ENCODE assay signal across 20 mouse cellular contexts in the genomic region with DNA sequence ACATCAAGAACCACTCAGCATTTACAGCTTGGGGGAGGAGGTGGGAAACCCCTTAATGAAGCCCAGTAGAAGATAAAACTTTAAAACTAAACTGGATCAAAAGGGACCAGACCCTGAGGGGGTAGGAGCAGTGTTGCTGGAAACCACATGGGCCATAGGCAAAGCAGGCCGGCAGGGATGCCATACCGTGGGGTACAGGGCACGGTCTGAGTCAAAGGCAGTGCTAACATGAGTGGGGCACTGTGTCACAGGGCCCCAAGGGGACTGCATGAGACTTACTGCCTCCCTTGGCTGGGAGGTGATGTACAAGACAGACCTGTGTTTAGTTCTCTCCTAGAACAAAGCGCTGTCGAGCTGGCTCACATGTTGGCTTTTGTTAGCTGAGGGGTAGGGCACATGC.
"Had no signal": no experiment of that assay in that cellular context is flagged by ENCODE, and none has a peak within 500 bp of the region (broad histone marks: within the 10 kb centered on the region; RNA-seq: fewer than 3 reads in every experiment).

No protein-coding gene starts in this region.

- H3K4me2 ChIP-seq: kidney, embryonic 15.5 days; liver, embryonic 13.5 days; midbrain, embryonic 11.5 days; neural tube, embryonic 12.5 days; neural tube, embryonic 15.5 days had no signal

- H3K27me3 ChIP-seq: kidney, embryonic 15.5 days; liver, embryonic 13.5 days; neural tube, embryonic 12.5 days; neural tube, embryonic 15.5 days had no signal

- H3K9me3 ChIP-seq: kidney, embryonic 15.5 days; liver, embryonic 13.5 days; neural tube, embryonic 12.5 days; neural tube, embryonic 15.5 days had no signal

- H3K4me3 ChIP-seq: kidney, embryonic 15.5 days; liver, embryonic 13.5 days; neural tube, embryonic 12.5 days; neural tube, embryonic 15.5 days had no signal

- H3K9ac ChIP-seq: kidney, embryonic 15.5 days; liver, embryonic 13.5 days; neural tube, embryonic 12.5 days; neural tube, embryonic 15.5 days had no signal

- H3K36me3 ChIP-seq: kidney, embryonic 15.5 days; liver, embryonic 13.5 days; neural tube, embryonic 12.5 days; neural tube, embryonic 15.5 days had no signal

- H3K4me1 ChIP-seq: kidney, embryonic 15.5 days; liver, embryonic 13.5 days; neural tube, embryonic 12.5 days had no signal

- DNase-seq: kidney, adult 11 months; kidney, adult 8-10 months; kidney, postnatal 10 days; kidney, postnatal 36 days; layer of hippocampus, postnatal 36 days; left cerebral cortex, postnatal 4 days; liver, embryonic 13.5 days; lung, adult 2 months; lung, postnatal 14 days; lung, postnatal 4 days; midbrain, embryonic 14.5 days; right cerebral cortex, adult 18-20 months; right cerebral cortex, postnatal 14 days; right cerebral cortex, postnatal 4 days; thymus, postnatal 25 days had no signal

- H3K27ac ChIP-seq: kidney, embryonic 15.5 days; liver, embryonic 13.5 days; neural tube, embryonic 12.5 days; neural tube, embryonic 15.5 days; stomach, postnatal 0 days had no signal
